Mouse (Mus musculus): ENCODE measurements around the gene Nrp2.

The Nrp2 gene

DNA sequence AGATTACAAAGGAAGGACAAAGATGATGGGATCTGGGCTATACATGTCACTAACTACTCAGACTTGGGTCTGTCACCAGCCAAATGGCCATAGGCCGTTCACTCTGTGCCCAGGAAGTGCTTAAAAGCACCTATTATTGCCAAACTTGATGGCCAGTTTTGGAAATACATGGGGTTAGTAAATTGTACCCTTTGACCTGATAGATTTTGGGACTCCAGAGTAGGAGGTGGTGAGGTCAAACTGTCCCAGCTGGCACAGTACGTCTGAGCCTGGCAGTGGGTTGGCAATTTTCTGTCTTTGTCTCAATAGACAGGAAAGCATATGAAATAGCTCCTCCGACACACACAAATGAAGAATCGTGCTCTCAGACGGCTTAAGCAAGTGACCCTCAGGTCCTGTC, 20.8 kb downstream of the Nrp2 start:
- peak; percentile 50 for DNase-seq (ENCODE audit: low spot score)

DNA sequence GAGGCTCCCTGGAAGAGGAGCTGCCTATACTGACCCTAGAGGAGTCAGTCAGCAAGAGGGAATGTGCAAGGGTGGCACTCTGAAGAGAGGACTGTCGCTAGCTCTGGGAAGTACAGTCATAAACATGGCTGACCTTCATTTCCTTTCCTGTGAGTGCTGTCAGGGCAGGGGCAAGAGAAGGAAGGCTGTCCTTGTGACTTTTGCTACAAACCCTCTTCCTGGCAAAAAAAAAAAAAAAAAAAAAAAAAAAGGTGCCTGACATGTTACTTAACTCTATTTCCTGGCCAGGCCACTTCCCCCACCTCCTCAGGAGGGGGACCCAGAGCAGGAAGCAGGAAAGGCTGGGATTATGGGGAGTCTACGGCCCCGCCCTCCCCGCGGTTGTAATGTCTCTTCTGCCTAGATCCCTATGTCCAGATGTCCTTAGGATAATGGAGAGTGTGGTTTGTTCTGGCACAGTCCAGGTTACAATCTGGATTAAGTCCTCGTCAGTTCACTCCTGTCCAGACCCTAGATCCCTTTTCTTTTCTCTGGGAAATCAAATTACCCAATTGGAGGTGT, 21.5 kb downstream of the Nrp2 start:
- DNase-seq (ENCODE audit: low spot score): peak; percentile 33

DNA sequence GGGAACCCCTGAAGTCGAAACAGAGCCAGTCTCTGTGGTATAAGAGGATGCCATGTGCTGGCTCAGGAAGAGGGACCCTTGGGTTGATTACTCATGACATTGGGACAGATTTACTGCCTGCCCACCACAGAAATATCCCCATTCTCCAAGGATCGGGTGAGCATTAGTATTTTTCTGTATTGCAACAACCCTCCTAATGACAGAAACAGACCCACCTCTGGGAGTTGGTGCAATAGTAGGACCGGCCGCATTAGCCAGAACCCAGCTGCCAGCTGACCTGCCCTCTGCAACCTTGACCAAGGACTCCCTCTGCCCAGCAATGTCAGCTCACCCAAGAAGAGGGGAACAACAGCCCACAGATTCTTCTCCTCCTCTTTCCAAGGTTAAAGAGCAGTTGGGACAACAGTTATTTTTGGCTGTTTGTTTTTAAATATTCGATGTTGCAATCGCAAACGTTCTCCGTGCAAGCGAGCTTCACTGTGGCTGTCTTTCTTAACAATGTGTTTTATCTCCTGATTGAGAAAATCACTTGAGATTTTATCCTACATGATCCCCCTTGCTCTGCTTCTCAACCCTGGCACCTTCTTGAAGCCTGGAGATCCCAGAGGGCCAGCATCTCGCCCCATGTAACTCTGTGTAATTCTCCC, 22.1 kb downstream of the Nrp2 start:
- peak; percentile 67 for DNase-seq (ENCODE audit: low spot score)

DNA sequence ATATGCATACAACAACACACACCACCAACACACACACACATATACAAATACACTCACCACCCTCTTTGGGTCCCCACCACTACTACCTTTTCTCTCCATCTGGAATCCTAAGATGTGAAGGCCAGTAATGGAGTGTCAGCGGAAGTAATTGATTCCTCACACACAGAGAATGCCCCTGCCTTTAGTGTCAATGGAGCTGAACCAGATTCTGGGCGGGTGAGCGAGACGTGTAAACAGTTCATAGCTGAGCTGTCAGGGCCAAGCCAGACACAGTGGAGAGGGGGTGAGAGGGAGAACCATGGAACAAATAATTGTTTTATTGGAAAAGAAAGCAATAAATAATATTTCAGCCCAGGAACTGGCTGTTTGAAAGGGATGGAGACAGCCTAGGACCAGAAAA, 24.1 kb downstream of the Nrp2 start:
- DNase-seq (ENCODE audit: low spot score): no peak

DNA sequence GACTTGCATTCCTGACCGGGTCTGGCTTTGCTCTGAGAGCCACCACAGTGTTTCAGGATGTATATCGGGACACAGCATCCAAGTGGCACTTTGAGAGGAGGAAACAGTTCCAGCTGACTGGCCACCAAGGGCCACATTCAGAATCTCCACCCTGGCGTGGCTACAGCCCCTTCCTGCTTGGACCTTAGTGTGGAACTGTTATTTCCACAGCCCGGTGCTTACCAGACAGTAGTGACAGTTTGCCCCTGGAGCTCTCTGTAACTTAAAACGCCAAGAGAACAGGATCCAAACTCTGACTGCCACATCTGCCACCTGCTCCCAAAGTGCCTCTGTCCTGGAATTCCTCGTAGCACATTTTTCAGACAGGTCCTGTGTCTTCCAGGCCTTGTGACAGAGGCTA, 25.3 kb downstream of the Nrp2 start:
- no peak for DNase-seq (ENCODE audit: low spot score)

DNA sequence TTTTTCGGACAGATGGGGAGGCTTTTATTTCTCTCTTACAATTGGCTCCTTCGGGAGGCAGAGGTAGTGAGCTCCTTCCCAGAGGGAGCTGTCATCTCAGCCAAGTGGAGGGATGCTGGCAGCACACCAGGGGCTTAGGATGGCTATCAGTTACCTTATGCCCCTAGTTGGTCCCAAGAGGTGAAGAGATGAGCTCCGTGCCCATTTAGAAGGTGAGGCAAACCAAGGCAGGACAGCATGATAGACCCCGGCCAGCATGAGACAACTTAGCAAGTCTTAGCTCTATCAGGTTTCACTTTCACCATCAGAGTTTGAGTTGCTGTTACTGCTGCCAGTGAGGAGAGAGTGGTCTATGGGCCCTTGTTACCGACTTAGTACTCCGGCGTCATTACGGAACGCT, 25.8 kb downstream of the Nrp2 start:
- no peak for DNase-seq (ENCODE audit: low spot score)

DNA sequence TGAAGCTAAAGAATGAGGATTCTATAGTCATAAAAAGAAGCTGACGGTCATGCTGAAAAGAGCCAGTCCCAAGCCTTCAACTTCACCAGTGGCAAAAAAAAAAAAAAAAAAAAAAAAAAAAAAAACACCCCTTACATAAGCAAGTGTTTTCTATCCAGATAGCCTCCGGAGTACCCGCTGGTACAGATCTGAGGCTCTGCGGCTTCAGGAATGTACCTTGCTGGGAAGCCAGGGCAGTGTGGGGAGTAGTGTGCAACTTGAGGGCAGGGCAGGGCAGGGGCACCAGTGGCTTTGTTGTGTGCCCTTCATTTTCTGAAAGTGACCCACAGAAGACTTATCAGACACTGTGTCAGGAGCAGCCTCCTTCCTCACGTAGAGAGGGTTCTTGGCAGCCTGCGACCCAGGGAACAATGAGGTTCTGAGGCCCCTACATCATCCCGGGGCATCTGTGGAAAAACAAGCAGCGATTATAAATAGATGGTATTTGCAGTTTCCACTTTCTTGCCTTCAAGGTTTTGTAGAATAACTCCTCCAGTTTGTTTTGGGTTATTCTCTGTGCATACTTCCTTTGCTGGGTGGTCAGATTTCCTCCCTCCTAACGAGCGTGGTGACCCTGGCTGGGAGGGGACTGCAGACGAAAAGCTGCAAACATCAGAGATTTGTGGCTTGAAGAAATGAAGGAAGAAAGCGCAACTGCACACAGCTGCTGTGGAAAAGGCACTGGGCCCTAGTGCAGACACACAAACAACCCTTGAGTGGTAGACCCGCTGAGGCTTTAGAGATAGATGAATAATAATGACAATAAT, 26.5 kb downstream of the Nrp2 start:
- DNase-seq (ENCODE audit: low spot score): no peak

DNA sequence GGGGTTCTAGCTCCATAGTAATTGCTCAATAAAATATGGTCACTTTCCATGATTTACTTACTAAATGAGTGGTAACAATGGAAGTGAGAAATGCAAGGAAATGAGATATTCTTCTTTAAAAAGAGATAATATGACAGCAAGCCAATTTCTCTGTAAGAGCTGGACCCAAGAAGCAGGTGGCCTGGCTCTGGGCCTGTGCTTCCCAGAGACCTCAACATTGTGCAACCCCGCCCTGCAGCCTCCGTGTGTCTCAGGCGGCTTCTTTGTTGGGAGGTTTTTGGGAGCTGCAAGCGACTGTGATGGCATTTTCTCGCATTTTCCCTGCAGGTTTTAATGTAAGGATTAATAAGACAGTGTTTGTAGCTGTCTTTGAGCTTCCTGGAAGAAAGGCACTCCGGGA, 29.0 kb downstream of the Nrp2 start:
- no peak for DNase-seq (ENCODE audit: low spot score)

DNA sequence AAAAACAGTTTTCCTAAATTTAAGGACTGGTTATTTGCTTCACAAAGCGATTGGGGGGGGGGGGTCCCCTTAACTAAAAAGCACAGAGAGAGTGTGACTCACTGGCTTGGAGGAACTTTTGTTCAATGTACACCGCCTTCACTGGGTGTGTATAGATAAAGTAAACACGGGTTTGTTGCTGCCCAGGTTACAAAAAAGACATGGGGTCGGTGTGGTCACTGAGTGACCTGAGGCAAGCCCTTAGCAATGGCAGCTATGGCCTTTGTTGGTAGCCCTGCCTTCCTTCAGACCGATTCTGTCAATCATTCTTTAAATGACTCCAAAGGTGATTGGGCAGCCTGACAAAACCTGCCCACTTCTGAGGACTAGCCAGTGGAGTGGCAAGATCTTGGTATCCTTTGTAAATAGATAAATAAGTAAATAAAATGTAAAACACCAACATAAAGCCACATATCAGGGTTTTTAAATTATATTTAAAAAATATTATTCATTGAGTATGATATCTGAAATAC, 31.4 kb downstream of the Nrp2 start:
- DNase-seq (ENCODE audit: low spot score): no peak

DNA sequence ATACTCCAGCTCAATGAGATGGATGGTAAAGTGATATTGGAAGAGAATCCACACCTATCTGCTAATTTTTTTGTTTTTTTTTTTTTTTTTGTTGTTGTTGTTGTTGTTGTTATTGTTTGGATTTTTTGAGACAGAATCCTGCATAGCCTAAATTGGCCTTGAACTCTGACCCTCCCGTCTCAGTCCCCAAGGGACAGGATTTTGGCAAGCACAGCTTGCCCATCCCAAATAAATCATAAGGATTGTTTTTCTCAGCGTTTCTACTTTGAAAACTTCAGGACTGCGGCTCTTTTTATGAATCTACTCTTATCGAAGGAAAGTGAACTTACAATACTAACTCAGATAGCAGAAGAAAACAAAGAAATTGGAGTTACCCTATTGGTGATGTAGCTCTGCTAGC, 31.9 kb downstream of the Nrp2 start:
- peak; percentile 27 for DNase-seq (ENCODE audit: low spot score)

DNA sequence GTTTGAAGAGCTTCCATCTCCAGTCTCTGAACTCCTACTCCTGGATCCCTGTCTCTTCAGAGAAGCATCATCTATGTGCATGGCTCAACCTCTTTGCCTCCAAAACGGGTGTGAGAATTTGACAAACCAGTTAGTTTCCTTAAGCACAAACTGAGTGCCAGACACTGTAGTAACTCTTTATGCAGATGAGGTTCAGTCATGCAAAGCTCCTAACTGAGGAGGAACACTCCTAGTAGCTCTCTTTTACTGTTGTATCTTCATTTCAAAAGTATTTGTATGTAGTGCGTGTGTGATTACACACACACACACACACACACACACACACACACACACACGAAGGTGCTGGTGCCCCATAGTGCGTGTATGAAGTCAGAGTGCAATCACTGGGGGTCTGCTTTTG, 32.8 kb downstream of the Nrp2 start:
- DNase-seq (ENCODE audit: low spot score): no peak

DNA sequence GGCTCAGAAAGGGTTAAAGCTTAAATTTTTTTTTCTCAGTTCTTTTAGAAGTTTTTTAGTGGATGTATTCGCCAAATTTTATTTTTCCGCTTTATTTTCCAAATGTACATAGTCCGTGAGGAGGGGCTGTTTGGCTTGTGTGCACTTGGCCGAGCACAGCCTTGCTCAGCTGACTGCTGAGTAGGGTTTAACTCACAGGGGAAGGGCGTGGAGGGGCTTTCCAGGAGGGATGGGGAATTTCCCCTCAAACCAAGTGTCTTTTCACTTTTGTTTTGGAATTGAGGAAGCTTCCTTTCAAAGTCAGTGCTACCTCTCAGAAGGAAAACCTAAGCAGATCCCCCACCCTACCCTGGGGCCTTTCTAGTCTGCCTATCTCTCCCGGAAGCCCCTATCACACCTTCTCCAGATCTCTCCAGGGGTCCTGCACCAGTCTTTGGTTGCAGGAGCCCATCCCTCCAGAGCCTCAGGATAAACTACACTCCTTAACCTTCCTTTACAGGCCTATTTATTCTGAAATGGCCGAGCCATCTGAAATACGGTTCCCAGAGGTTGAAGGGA, 33.4 kb downstream of the Nrp2 start:
- no peak for DNase-seq (ENCODE audit: low spot score)

DNA sequence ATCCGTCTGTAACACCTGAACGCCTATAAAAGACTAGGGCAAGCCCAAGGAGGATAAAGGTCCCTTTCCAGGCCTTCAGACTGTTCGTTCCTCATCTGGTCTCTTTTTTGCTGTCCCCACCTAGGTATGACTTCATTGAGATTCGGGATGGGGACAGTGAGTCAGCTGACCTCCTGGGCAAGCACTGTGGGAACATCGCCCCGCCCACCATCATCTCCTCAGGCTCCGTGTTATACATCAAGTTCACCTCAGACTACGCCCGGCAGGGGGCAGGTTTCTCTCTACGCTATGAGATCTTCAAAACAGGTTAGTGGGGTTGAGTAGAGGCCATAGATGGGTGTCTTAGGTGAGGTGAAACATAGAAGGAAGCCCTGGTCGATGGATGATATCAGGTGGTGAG, 35.1 kb downstream of the Nrp2 start:
- DNase-seq (ENCODE audit: low spot score): no peak

DNA sequence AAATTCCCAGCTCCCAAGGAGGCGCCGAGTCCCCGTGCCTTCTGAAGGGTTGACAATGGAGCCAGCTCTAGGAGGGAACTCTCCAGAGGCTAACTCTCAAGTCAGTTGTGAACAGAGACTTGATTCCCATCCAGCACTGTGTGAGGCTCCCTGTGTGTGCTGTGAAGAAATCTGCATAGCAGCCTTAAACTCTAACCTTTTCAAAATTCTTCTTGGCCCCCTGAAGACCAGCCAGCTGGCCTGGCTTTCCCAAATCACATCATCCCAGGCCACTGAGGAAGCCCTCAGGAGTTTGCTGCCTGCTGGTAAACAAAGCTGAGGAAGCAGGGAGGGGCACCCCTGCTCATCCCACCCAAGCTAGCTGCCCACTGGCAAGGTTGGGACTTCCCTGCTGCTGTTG, 39.0 kb downstream of the Nrp2 start:
- DNase-seq (ENCODE audit: low spot score): peak; percentile 41

DNA sequence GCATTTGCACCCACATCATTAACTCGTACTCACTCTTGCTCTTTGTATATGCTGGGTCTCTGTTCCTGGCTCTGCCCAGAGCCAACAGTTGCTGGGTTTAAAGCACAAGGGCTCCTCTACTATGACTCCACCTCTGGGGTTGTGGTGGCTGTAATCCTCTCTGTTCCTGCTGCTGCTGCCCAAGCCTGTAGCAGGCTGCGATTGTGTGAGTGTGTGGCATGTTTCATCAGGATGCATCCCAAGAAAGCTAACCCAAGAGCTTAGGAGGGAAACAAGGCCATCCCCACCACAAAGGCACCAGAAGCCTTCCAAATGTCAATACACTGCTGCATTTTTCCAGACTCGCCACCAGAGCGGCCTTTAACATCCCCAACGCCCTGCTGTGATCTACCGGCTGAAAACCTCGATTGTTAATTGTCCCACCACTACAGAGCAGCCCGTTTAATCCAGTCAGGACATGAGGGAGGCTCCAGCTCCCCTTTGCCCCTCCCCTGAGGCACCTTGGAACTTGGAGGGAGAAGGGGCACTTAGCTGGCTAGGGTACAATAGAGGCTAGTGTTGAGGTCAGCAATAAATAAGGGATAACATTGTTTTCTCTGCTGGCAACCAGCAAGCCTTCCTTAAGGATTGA, 40.1 kb downstream of the Nrp2 start:
- DNase-seq (ENCODE audit: low spot score): no peak

DNA sequence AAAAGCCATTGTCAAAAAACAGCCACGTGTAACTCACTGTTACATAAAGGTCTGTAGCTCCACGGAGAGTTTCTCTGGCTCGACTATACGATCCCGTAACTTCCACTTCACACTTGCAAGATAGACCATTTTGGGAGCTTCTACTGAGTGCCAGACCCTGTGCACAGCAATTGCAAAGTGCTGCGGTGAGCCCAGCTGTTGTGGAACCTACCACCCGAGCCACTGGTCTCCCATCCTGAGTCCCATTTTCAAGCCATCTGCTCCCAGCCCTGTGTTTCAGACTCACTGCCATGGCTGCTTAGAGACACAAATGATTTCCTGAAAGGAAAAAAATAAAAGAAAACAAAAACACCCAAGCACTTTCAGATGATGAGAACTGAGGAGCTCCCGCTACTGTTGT, 42.8 kb downstream of the Nrp2 start:
- no peak for DNase-seq (ENCODE audit: low spot score)

DNA sequence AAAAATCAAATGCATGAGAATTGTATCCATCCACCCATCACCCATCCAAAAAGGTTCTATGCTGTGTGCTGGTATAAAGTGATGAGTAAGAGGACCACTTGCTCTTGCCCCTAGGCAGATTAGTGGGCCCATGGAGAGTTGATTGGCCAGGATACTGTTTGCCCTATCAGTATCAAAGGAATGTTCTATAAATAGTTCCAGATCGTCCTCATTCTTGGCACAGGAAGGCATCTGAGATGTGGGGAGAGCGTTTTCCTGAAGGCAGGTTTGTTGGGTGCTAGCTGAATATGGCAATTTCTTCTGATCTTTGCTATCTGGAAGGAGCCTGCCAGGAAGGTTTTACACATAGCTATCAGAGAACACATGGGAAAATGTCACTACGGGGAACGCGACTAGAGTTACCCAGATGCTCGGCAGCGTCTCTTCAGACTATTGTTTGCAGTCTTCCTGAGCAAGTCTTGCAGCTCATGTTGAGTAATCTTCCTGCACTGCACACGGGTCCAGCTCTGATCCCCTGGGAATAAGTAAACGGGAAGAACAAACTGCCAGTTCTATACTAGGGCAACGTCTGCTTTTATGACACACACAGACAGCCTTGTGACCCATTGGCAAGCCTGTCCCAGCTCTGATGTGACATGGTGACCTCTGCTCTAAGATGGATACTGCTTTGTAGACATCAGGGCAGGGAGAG, 44.5 kb downstream of the Nrp2 start:
- peak; percentile 84 for DNase-seq (ENCODE audit: low spot score)

DNA sequence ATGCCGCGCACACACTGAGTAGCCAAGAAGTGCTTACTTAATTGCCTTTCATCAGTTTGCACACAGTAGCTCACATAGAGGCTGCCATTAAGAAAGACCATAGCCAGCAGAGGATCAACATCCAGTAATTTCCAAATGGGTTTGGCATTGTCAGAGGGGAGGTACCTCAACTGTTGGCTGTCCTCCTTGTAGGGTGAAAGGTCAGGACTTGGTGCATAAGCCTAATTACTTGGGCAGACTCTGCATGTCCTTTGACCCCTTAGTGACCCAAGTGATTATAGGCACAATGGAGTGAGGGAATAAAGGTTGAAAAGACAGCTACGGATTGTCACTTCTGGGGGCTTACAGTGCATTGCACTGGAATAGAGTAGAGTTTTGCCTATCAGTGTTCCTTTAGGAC, 45.3 kb downstream of the Nrp2 start:
- peak; percentile 55 for DNase-seq (ENCODE audit: low spot score)

DNA sequence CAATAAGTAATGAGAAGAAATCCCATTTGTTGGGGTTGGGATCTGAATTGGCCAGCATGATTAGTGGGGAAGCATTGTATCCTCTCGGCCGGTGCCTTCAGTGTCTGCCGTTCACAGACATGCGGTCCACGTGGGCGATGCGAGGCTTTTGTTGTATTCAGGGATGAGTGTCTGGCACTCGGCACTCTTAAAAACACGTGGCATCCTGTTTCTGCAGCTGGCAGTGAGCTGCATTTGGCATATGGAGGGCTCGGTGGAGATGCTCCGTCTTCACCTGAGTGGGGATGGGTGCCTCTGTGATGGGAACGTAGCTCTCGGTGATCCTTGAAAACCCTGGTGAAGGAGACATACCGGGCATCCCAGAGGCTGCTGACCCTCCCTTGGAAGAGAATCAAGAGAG, 46.6 kb downstream of the Nrp2 start:
- DNase-seq (ENCODE audit: low spot score): no peak

DNA sequence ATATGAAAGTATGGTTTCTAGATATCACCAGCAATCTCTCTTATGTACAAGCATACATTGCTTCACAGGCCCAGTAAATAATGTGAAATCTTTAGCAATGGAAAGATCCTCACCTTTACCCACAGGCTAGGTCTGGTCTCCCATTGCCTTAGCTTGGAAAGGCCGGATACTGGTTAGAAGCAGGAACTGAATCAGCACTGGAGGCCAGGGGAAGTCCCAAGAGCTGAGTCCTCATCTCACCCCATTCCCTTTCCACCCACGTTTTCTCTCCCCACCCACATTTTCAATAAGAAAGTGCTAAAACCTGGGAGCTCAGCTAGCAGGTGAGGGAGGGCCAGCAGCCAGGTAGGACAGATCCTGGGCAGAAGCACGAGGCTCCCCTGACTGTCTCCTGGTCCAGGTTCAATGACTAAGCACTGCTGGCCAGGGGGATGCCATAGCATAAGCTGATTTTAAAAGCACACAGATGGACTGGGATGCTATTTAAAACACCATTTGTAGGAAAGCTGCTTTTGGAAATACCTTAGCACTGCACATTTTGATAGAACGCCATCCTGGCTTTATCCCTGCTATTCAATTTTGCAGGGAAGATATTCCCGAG, 47.4 kb downstream of the Nrp2 start:
- DNase-seq (ENCODE audit: low spot score): peak; percentile 21

All from adipocyte (in vitro differentiated cells).